Mouse (Mus musculus) kidney, adult 9 months (tissue): ENCODE measurements around the gene Plbd1.

Source experiments
- DNase-seq: peaks from one replicate; pipeline ENCODE4 v3.0.0; 2022

The Plbd1 gene

GRCm38 (mm10) chr6:136647455-136647861, 14.3 kb downstream of the Plbd1 start:
- DNase-seq: no peak

DNA sequence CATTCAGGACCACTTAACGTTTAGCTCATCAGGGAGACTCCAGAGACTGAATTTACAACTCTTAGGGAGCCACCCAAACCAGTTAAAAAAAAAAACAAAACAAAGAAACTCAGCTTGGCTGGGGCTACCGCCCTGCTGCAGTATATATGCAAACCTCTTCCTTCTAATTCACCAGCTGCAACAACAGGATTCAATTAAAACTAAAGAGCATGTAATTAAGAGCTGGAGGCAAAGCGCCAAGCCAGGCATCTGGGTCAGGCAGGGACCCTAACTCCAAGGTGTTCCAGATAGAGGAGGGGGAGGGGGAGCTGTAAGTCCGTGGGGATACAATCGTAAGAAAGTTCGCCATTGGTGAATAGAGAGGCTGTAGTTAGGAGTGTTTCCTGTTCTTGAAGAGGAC, 15.5 kb downstream of the Plbd1 start:
- DNase-seq: no peak

DNA sequence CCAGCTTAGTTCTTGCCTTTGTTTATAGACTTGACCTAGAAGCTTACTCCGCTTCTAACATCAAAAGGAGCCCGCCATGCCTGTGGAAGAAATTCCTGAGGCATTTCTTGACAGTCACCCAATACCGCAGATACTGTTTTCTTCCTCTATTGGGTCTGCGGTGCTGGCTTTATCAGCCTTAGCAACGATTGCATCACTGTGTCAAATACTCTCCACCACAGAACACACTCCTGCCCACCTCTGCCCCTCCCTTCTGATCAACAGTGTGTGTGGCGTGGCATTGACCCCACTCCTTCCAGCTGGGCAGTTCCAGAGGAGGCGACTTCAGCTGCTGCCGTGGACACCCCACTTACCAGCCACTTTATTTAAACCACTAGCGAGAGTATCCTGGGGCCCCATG, 16.0 kb downstream of the Plbd1 start:
- DNase-seq: no peak

- DNase-seq: no peak
These were observed 17.6 kb downstream of the Plbd1 start for GRCm38 (mm10) chr6:136644171-136644570.

GRCm38 (mm10) chr6:136634982-136635381, 26.7 kb downstream of the Plbd1 start:
- DNase-seq: no peak

- DNase-seq: no peak
These were observed 28.0 kb downstream of the Plbd1 start for GRCm38 (mm10) chr6:136633719-136634118.

DNA sequence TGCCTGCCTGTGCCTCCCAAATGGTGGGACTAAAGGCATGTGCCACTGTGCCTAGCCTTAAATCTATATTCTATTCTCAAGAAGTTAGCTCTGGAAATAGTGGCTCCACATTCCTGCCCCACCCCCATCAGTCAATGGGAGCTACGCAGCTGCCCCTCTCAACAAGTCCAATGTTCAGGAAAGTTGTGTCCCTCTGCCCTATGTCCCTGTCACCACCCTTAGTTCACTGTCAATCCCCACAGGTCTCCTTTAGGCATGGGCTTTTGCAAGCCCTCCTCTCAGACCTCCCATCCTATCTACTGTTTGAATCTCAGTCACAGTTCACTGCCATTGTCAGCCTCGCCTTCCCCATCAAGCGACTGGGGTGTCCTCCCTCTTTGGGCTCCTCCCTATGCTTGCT, 28.6 kb downstream of the Plbd1 start:
- no peak for DNase-seq

- DNase-seq: no peak
These were observed 29.7 kb downstream of the Plbd1 start for GRCm38 (mm10) chr6:136631945-136632534.

DNA sequence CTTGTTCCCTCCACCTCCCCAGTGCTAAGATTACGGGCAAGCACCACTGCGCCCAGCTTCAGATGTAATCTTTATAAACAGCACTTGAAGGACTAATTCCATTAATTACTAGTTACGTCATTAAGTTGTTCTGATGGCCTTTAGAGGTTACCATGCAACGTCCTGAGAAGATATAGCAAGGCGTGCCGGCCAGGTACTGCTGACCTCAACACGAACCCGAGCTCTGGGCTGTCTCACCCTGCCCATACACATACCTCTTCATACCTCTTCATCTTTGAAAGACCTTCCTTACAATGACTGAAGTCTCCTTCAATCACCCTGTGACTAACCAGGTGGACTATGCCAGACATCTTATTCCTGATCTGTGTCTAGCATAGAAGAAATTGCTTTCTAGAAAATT, 30.2 kb downstream of the Plbd1 start:
- DNase-seq: no peak

DNA sequence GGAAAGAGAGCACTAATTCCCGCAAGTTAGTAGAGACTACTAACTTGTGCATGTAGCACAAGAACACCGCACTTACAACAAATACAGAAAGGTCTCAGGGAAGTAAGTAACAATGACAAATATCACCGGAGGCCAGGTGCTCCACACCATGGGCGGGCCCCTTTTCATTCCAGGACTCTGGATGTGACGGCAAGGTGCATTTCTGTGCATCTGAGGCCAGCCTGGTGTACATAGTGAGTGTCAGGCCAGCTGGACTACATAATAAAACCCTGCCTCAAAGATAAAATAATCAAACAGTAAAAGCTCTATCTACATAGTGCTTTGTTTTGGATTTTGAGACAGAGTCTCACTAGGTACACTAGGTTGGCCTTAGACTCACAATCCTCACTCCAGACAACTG, 32.1 kb downstream of the Plbd1 start:
- no peak for DNase-seq

GRCm38 (mm10) chr6:136625421-136625820, 36.3 kb downstream of the Plbd1 start:
- no peak for DNase-seq

DNA sequence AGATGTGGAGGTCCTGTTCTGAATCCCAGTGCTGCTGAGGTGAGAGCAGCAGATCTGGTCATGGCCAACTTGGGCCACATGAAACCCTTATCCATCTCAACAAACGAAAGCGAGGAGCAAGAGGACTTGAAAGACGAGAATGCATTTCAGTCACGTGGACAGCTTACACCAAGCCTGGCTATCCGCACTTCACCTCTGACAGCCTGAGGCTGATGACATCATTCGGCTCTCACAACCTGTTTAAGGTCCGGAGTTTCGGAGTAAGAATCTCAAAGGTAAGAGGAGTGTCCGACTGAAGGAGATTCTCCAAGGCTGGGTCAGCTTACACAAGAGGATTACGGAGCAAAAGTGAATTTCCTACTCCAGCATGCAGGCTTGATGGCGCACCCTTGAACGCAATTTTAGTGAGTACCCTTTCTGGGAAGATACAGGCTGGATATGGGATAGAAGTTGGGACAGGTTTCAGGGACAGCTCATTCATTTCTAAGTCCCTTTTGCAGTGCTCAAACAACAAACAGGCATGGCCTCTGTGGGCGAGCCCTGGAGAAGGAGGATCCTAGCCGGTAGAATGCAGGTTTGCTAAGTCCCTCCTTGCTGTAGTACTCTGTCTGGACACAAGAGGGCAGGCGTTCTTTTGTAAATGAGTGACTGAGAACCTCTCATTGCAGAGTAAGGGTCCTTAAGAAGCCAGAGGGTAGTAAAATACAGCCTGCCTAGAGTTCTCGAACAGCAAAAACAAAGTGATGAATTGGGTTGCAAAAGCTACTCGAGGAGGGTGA, 41.2 kb downstream of the Plbd1 start:
- DNase-seq: peak; percentile 86

DNA sequence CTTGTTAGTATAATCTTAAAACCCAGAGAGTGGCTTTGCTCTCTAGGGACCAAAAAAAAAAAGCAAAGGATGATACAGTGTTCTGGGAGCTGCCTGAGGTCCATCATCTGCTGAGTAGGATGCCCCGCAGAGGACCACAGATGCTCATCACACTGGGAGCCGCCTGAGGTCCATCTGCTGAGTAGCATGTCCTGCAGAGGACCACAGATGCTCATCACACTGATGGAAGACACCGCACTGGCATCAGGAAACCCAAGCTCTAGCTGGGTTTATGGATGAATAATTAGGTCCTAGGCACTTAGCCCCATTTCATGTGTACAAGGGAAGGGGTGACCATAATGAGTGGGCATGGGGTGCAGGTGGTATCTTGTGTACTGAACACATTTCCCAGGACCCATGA, 47.6 kb downstream of the Plbd1 start:
- no peak for DNase-seq

GRCm38 (mm10) chr6:136612312-136612711, 49.4 kb downstream of the Plbd1 start:
- DNase-seq: no peak

GRCm38 (mm10) chr6:136611351-136612215, 50.1 kb downstream of the Plbd1 start:
- no peak for DNase-seq

DNA sequence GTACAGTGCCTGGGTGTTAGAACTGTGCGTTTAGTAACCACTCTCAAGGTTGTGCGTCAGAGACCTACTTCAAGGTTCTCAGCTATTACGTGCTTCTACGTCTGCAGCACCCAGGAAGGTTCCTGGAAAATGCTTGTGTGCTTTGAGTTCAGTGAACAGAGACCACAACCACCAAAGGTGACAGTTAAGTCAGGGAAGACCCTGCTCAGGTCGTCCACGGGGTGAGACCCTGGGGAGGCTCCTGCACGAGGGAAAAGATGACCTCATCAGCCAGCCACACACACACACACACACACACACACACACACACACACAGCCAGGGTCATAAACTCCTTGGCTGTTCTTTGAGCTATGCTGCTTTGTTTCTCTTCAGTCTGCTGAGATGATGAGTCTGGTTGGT, 59.1 kb downstream of the Plbd1 start:
- no peak for DNase-seq

GRCm38 (mm10) chr6:136594541-136594940, 67.2 kb downstream of the Plbd1 start:
- no peak for DNase-seq

- no peak for DNase-seq
These were observed 71.0 kb downstream of the Plbd1 start for GRCm38 (mm10) chr6:136590739-136591138.

DNA sequence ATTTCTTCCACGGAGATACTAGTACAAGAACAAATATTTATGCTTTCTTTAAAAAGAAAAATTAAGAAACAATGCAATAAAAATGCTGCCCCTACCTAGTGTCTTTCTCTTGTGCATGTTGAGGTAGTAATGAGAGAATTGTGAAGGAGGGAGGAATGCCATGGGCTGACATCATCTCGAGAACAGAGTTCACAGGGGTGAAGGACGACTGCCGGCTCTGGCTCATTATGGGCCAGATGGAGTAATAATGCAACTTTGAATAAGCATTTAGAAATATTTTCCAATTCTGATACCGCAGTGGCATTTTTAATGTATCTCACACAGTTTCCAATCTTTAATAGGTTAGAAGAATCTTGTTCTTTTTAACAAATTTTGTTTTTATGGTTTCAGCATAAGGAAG, 95.7 kb downstream of the Plbd1 start:
- no peak for DNase-seq
